Mouse (Mus musculus): ENCODE results near the gene Plekhh1. TPM values are rescaled to one million over a fixed set of nuclear protein-coding genes. Genes with fewer than 3 reads are reported as not detected.

The Plekhh1 gene
- total and polyA plus RNA-seq, 3 experiments = 0.27 to 1.9 (median 0.69) TPM

DNA sequence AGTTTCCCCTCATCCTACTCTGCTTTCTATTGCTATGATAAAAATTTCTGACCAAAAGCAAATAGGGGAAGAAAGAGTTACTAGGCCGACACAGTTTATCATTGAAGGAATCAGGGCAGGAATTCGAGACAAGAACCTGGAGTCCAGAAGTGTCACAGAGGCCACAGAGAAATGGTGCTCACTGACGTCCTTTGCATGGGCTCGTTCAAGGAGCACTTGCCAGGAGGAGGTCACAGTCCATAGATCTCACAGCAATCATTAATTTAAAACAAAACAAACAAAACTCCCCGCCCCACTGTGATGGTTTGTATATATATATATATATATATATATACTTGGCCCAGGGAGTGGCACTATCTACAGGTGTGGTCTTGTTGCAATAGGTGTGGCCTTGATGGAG lies 76.3 kb downstream of the Plekhh1 start:
- TF ChIP-seq CHD1 (IDR thresholded peaks at IDR 0.05; ENCODE audit: low read depth, low read length) (no peak), MAX (IDR thresholded peaks at IDR 0.05; ENCODE audit: low read length) (no peak), ETS1 (conservative IDR thresholded peaks at IDR 0.05; ENCODE audit: low read depth, low read length) (no peak), SIN3A (IDR thresholded peaks at IDR 0.05; ENCODE audit: low read length) (no peak), MYC (IDR thresholded peaks at IDR 0.05; ENCODE audit: low read depth, low read length) (no peak), NELFE (IDR thresholded peaks at IDR 0.05; ENCODE audit: low read depth, low read length) (no peak)
- H3K27me3 ChIP-seq (replicated peaks) = no peaks in the 10 kb centered on the region
- dilution Hi-C loops (cut with MboI; ENCODE audit: extremely low pct_ligation_motif_present, extremely low pct_unique_long_range_greater_than_20kb, low sequenced_read_pairs) = no loop called here
- H3K4me3 ChIP-seq (replicated peaks in 1 of 3; ENCODE audit: low read depth in 2 of 3, low read length in 2 of 3, poor library complexity in 1 of 3) = no peak overlapping the region
- in situ Hi-C loops (cut with MboI; ENCODE audit: low pct_ligation_motif_present, low pct_unique_long_range_greater_than_20kb, low sequenced_read_pairs) = loop anchor here (25.0 kb wide), 1 partner anchor 918 kb away; the partner anchor contains the start of gene Gm6657
- no peaks in the 10 kb centered on the region for H3K79me2 ChIP-seq (replicated peaks; ENCODE audit: control insufficient read depth, extremely low read depth, insufficient read depth, poor library complexity, severe bottlenecking)
- H3K36me3 ChIP-seq (replicated peaks in 1 of 2; ENCODE audit: control insufficient read depth in 1 of 2, insufficient read depth in 1 of 2, low read length in 1 of 2) = no peaks in the 10 kb centered on the region
- DNase-seq (ENCODE audit: extremely low read depth) = no peak
- H3K9me3 ChIP-seq (replicated peaks; ENCODE audit: low read length) = no peaks in the 10 kb centered on the region
- H3K4me2 ChIP-seq (ENCODE audit: insufficient read depth, low read depth, poor library complexity, severe bottlenecking) = no peak overlapping the region
- no peak overlapping the region for H3K27ac ChIP-seq (ENCODE audit: insufficient read depth, low read depth)
- peaks cover 2 to 16% of the 10 kb centered on the region in 2 experiments; a peak in 2 of 4 replicates for H3K4me1 ChIP-seq (ENCODE audit: control insufficient read depth in 1 of 2, insufficient read depth in 2 of 2)
- no peak overlapping the region for H3K9ac ChIP-seq (ENCODE audit: insufficient read depth, low read depth)

DNA sequence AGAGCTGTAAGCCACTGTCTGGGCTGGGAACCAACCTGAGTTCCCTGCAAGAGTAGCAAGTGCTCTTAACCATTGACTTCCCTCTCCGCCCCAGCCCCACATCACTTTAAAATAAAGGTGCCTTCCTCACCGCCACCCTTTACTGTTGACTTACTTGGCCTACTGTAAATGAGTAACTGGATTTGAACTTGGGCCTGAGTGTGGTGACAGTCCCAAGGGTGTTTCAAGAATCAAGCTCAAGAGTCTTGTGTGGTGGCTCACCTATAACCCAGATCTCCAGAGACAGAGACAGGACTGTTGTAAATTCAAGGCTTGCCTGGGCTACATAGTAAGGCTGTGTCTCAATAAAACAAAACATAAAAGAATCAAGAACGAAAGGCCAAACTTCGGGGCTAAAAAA lies 90.0 kb downstream of the Plekhh1 start:
- no peak for DNase-seq (ENCODE audit: extremely low read depth)
- no peaks in the 10 kb centered on the region for H3K36me3 ChIP-seq (replicated peaks in 1 of 2; ENCODE audit: control insufficient read depth in 1 of 2, insufficient read depth in 1 of 2, low read length in 1 of 2)
- in situ Hi-C loops (cut with MboI; ENCODE audit: low pct_ligation_motif_present, low pct_unique_long_range_greater_than_20kb, low sequenced_read_pairs) (loop anchor here (25.0 kb wide), 1 partner anchor 932 kb away; the partner anchor contains the start of gene Gm6657), dilution Hi-C loops (cut with MboI; ENCODE audit: extremely low pct_ligation_motif_present, extremely low pct_unique_long_range_greater_than_20kb, low sequenced_read_pairs) (no loop called here)
- peaks cover 2% of the 10 kb centered on the region for H3K9me3 ChIP-seq (replicated peaks; ENCODE audit: low read length)
- no peak for TF ChIP-seq KAT2A (IDR thresholded peaks at IDR 0.05; ENCODE audit: insufficient replicate concordance, low read length)
- TF ChIP-seq E2F4 (IDR thresholded peaks at IDR 0.05; ENCODE audit: insufficient replicate concordance, low read depth, low read length) = no peak
- no peak for TF ChIP-seq USF1 (IDR thresholded peaks at IDR 0.05; ENCODE audit: low read depth, low read length)
- no peak for TF ChIP-seq NELFE (IDR thresholded peaks at IDR 0.05; ENCODE audit: low read depth, low read length)
- TF ChIP-seq POLR2AphosphoS2 (IDR thresholded peaks at IDR 0.05; ENCODE audit: low read depth, low read length) = no peak
- TF ChIP-seq RCOR1 (conservative IDR thresholded peaks at IDR 0.05; ENCODE audit: low read depth, low read length) = no peak
- no peak for TF ChIP-seq JUN (IDR thresholded peaks at IDR 0.05; ENCODE audit: insufficient read depth, low read depth, low read length)
- no peak for TF ChIP-seq TCF12 (IDR thresholded peaks at IDR 0.05; ENCODE audit: low read depth, low read length)
- no peak for TF ChIP-seq GABPA (IDR thresholded peaks at IDR 0.05; ENCODE audit: insufficient replicate concordance, low read depth, low read length)
- no peak for TF ChIP-seq RAD21 (IDR thresholded peaks at IDR 0.05; ENCODE audit: low read depth, low read length)
- no peak for TF ChIP-seq PAX5 (IDR thresholded peaks at IDR 0.05; ENCODE audit: low read length)
- TF ChIP-seq ZMIZ1 (IDR thresholded peaks at IDR 0.05; ENCODE audit: low read depth, low read length) = no peak
- no peak overlapping the region for H3K4me3 ChIP-seq (replicated peaks in 1 of 3; ENCODE audit: low read depth in 2 of 3, low read length in 2 of 3, poor library complexity in 1 of 3)
- no peaks in the 10 kb centered on the region for H3K79me2 ChIP-seq (replicated peaks; ENCODE audit: control insufficient read depth, extremely low read depth, insufficient read depth, poor library complexity, severe bottlenecking)
- H3K27ac ChIP-seq (ENCODE audit: insufficient read depth, low read depth) = no peak overlapping the region
- H3K9ac ChIP-seq (ENCODE audit: insufficient read depth, low read depth) = no peak overlapping the region
- no peaks in the 10 kb centered on the region for H3K4me1 ChIP-seq (ENCODE audit: control insufficient read depth in 1 of 2, insufficient read depth in 2 of 2)
- H3K4me2 ChIP-seq (ENCODE audit: insufficient read depth, low read depth, poor library complexity, severe bottlenecking) = no peak overlapping the region
- H3K27me3 ChIP-seq (replicated peaks) = no peaks in the 10 kb centered on the region
